Mouse (Mus musculus) olfactory bulb, adult 2 months (tissue): ENCODE data around the gene Plxna3.

ENCODE experiments used
- CTCF ChIP-seq: fragments of 200-500 bp; IDR thresholded peaks from 2 replicates; pipeline ENCODE4 v1.5.1; 2012; ENCODE audit warnings: low read depth, mild to moderate bottlenecking, low read length, moderate library complexity; ENCODE audit not compliant: insufficient read depth
- POLR2A ChIP-seq: fragments of 200-500 bp; IDR thresholded peaks from 2 replicates; pipeline ENCODE4 v1.6.1; 2012; ENCODE audit warnings: mild to moderate bottlenecking, low read depth, low read length, moderate library complexity; ENCODE audit not compliant: insufficient read depth

DNA sequence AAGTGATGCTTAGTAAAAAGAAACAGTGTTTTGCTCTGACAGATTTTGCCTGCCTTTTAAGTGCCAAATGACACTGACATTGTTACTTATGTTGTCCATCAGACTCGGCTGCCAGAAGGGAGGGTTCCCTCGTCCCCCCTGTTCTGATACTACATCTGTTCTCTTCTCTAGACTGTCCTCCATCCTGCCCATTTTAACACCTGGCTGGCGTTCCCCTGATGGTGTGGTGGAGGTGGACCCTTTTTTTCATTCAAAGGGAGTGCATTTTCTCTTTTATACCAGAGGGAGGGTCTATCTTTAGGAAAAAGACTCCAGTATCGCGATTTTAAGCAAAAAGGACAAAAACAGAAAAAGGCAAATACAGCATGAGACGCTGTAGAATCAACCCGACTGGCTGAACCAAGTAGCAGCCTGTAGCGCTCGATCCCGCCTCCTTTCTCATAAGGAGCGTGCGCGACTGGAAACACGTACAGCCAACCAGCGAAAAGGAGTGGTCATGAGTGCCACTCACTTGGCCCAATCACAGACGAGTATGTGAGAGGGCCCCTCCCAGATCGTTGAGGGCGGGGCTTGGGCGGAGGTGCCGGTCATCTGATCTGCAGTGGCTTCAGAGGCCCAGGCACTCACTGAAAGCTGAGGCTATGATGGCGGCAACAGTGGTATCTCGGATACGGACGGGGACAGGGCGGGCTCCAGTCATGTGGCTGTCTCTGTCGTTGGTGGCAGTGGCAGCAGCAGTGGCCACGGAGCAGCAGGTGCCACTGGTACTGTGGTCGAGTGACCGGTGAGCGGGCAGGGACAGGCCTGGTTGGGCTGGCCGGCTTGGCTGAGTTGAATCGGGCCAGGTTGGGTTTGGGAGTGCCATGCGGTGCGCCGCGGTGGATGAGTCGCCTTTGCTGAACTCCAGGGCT is 32.1 kb upstream of the Plxna3 start, which contains the start of gene Atp6ap1:
- TF ChIP-seq CTCF, result no peak
- peak; percentile 59; the same call in 1 of the 2 replicates for TF ChIP-seq POLR2A
